Mouse (Mus musculus): ENCODE data around the gene Fgf14. TPM values are rescaled to one million over a fixed set of nuclear protein-coding genes. Genes with fewer than 3 reads are reported as not detected.

Fgf14 gene
- polyA plus RNA-seq, 1 experiment from 2014 or later = 28.5 TPM

DNA sequence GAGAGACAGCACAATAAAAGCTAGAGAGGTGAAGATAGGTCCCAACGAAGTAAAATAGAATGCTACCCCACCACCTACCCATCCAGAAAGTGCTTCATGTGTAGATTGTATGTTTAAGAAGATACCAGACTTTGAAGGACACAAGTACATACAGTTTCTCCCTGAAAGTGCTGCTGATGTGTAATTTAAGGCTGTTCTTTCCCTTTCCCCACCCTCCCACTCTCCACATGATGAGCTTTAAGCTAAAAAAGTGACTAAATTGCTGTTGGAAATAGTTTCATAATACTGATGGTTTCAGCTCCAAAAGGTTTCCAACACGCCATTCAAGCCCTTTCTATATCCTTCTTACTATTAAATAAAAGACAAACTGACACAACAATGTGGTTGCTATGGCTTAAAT lies 63.5 kb downstream of the Fgf14 start:
- Histone ChIP-seq H3K4me2 (ENCODE audit: low read length) (no peak overlapping the region), H3K4me1 (ENCODE audit: control insufficient read depth, insufficient read depth, low read length) (no peaks in the 10 kb centered on the region), H3K27me3 (ENCODE audit: control insufficient read depth, insufficient read depth, low read length) (no peaks in the 10 kb centered on the region), H3K9me3 (ENCODE audit: control insufficient read depth, low read length) (no peaks in the 10 kb centered on the region), H3K36me3 (ENCODE audit: control insufficient read depth, insufficient read depth, low read length) (no peaks in the 10 kb centered on the region), H3K27ac (replicated peaks; ENCODE audit: low read depth, low read length) (no peak overlapping the region), H3K9ac (replicated peaks; ENCODE audit: low read length) (no peak overlapping the region), H3K4me3 (replicated peaks; ENCODE audit: low read depth, low read length) (no peak overlapping the region)
- DNase-seq (no peak), ATAC-seq (ENCODE audit: low FRiP score, low TSS enrichment) (no peak)
- 66% methylated on average over 2 of the region's 2 CpGs for WGBS

DNA sequence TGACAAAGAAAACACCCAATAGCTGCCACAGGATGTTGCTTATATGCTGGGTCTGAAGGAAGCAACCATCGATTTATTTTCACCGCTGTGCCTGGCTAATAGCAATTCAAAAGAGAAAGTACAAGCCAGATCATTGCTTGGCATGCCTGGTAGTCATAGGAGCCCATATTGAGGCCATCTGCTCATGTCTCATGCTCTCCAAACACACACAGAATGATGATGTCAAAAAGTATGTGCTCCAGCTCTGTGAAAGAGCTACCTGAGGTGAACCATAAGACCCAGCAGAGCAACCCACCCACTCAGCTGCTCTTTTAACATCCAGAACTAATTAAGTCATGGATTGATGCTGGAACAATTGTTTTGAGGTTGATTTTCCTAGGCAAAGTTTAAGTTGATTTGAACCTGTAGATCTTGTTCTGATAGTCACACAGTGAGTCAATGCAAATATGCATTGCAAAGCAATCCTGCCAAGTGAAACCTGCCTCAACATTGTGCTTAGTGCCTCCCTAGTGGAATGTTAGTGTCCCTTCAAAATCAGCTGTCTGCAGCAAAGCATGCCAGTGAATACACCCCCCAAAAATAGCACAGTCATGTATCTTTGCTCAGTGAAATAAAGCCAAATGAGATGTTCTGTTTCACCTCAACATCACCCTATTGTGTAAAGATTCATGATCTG lies 70.8 kb downstream of the Fgf14 start:
- Histone ChIP-seq H3K4me1 (ENCODE audit: control insufficient read depth, insufficient read depth, low read length) (no peaks in the 10 kb centered on the region), H3K36me3 (ENCODE audit: control insufficient read depth, insufficient read depth, low read length) (no peaks in the 10 kb centered on the region), H3K9ac (replicated peaks; ENCODE audit: low read length) (no peak overlapping the region), H3K27me3 (ENCODE audit: control insufficient read depth, insufficient read depth, low read length) (no peaks in the 10 kb centered on the region), H3K27ac (replicated peaks; ENCODE audit: low read depth, low read length) (no peak overlapping the region), H3K9me3 (ENCODE audit: control insufficient read depth, low read length) (no peaks in the 10 kb centered on the region), H3K4me3 (replicated peaks; ENCODE audit: low read depth, low read length) (no peak overlapping the region), H3K4me2 (ENCODE audit: low read length) (no peak overlapping the region)
- 94% methylated on average over 2 of the region's 2 CpGs for WGBS
- no peak for DNase-seq
- ATAC-seq (ENCODE audit: low FRiP score, low TSS enrichment) = no peak

DNA sequence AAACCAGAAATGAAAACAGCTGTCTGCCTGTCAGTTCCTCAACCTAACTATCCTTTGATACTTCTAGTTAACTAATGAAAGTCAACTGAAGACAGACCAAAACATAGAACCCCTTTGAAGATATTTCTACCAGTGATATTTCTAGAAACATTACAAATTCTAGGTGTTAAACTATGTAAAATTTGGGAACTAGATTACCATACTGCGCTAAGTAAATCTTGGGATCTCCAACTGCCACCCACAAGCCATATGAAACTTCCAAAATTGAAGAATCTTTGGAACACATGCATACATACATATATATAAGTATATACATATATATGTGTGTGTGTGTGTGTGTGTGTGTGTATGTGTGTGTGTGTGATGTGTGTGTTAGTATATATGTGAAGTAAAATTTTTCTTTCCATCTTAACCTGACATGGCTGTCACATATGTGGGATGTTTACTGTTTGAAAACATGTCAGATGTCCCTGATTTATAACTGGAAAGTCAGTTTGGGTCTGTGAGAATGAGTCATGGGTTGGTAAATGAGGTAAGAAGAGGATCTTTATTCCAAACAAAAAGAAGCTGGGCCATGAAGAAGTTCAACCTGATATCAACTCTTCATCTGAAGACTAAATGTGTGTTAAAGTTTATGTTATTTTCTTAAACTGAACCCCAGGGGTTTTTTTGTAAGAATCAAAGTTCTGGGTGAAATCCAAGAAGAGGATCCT lies 71.7 kb downstream of the Fgf14 start:
- DNase-seq (no peak), ATAC-seq (ENCODE audit: low FRiP score, low TSS enrichment) (no peak)
- no peak overlapping the region for H3K4me2 ChIP-seq (ENCODE audit: low read length)
- 96% methylated on average over 1 of the region's 1 CpGs for WGBS
- no peak overlapping the region for H3K27ac ChIP-seq (replicated peaks; ENCODE audit: low read depth, low read length)
- no peaks in the 10 kb centered on the region for H3K27me3 ChIP-seq (ENCODE audit: control insufficient read depth, insufficient read depth, low read length)
- H3K9ac ChIP-seq (replicated peaks; ENCODE audit: low read length) = no peak overlapping the region
- H3K4me3 ChIP-seq (replicated peaks; ENCODE audit: low read depth, low read length) = no peak overlapping the region
- H3K4me1 ChIP-seq (ENCODE audit: control insufficient read depth, insufficient read depth, low read length) = no peaks in the 10 kb centered on the region
- H3K36me3 ChIP-seq (ENCODE audit: control insufficient read depth, insufficient read depth, low read length) = no peaks in the 10 kb centered on the region
- H3K9me3 ChIP-seq (ENCODE audit: control insufficient read depth, low read length) = no peaks in the 10 kb centered on the region

DNA sequence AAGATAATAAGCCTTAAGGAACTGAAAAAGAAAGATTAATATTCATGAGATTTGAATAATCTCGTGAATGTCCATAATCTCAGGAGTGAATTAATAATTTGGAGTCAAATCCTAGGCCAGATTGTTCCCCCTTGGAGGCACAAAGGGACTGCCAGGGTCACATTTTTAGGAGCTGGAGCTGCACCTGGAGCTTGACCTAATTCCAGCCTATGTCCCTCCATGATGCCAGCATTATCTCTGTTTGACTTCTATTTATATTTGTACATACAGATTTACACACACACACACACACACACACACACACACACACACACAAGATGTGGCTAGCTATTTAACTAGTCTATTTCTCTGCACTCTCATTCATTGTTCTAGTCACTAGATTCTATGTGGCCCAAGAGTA lies 100.4 kb downstream of the Fgf14 start:
- ATAC-seq (ENCODE audit: low FRiP score, low TSS enrichment) (no peak), DNase-seq (no peak)
- Histone ChIP-seq H3K4me3 (replicated peaks; ENCODE audit: low read depth, low read length) (no peak overlapping the region), H3K4me1 (ENCODE audit: control insufficient read depth, insufficient read depth, low read length) (no peaks in the 10 kb centered on the region), H3K27me3 (ENCODE audit: control insufficient read depth, insufficient read depth, low read length) (no peaks in the 10 kb centered on the region), H3K27ac (replicated peaks; ENCODE audit: low read depth, low read length) (no peak overlapping the region), H3K4me2 (ENCODE audit: low read length) (no peak overlapping the region), H3K36me3 (ENCODE audit: control insufficient read depth, insufficient read depth, low read length) (no peaks in the 10 kb centered on the region), H3K9me3 (ENCODE audit: control insufficient read depth, low read length) (no peaks in the 10 kb centered on the region), H3K9ac (replicated peaks; ENCODE audit: low read length) (no peak overlapping the region)
- 34% methylated on average over 1 of the region's 1 CpGs for WGBS

DNA sequence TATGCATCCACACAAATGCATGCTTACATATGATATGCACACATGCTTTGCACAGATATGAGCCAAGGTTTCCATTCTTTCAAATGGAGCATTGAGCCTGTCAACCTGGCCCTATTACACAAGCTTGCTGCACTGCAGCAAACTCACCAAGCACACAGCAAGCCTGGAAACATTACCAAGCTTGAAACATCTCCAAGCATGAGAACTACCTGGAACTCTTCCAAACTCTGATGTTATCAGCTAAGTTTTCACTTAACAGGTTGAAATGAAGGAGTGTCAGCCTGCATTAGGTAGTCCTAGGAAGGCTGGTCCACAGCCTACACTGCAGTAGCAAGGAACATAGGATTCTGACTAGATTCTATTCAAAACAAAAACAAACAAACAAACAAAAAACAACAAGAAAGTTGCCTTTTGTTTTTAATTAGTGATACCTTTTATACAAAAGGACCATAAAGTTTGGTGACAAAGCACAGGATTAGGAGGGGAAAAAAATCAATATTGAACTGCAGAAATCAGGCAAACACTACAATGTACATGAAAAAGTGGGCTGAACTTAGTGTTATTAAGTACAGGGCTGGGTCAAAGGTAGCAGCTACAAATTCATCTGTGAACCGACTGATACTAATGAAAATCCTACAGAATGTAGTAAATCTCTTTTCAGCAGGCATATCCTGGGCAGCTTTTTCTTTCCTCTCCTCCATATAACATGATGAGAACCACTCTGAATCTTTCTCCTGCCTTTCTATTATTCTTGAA lies 101.6 kb downstream of the Fgf14 start:
- Histone ChIP-seq H3K4me2 (ENCODE audit: low read length) (no peak overlapping the region), H3K27ac (replicated peaks; ENCODE audit: low read depth, low read length) (no peak overlapping the region), H3K9me3 (ENCODE audit: control insufficient read depth, low read length) (no peaks in the 10 kb centered on the region), H3K36me3 (ENCODE audit: control insufficient read depth, insufficient read depth, low read length) (no peaks in the 10 kb centered on the region), H3K4me3 (replicated peaks; ENCODE audit: low read depth, low read length) (no peak overlapping the region), H3K9ac (replicated peaks; ENCODE audit: low read length) (no peak overlapping the region), H3K27me3 (ENCODE audit: control insufficient read depth, insufficient read depth, low read length) (no peaks in the 10 kb centered on the region), H3K4me1 (ENCODE audit: control insufficient read depth, insufficient read depth, low read length) (no peaks in the 10 kb centered on the region)
- DNase-seq = no peak
- no peak for ATAC-seq (ENCODE audit: low FRiP score, low TSS enrichment)
- 85% methylated on average over 1 of the region's 1 CpGs for WGBS

DNA sequence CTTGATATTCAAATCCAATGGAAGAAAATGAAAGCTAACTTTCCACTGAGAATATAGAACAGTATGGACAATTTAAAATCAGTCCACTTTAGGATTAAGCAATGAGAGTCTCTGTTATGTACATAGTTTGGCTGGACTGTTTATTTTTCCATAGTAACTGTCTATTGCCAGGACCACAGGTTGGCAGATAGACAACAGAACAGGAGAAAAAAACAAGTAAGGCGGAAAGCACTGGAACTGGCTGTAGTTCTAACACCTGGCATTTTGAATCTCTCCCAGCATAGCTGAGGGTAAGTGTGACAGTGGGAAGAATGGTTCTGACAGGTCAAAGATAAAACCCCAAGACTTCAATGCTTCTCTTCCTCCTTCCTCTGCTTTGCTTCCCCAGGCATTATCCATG lies 110.5 kb downstream of the Fgf14 start:
- ATAC-seq (ENCODE audit: low FRiP score, low TSS enrichment) (no peak), DNase-seq (no peak)
- no peaks in the 10 kb centered on the region for H3K27me3 ChIP-seq (ENCODE audit: control insufficient read depth, insufficient read depth, low read length)
- H3K36me3 ChIP-seq (ENCODE audit: control insufficient read depth, insufficient read depth, low read length) = no peaks in the 10 kb centered on the region
- 94% methylated on average over 1 of the region's 1 CpGs for WGBS
- no peaks in the 10 kb centered on the region for H3K4me1 ChIP-seq (ENCODE audit: control insufficient read depth, insufficient read depth, low read length)
- H3K27ac ChIP-seq (replicated peaks; ENCODE audit: low read depth, low read length) = no peak overlapping the region
- no peak overlapping the region for H3K4me3 ChIP-seq (replicated peaks; ENCODE audit: low read depth, low read length)
- no peaks in the 10 kb centered on the region for H3K9me3 ChIP-seq (ENCODE audit: control insufficient read depth, low read length)
- no peak overlapping the region for H3K4me2 ChIP-seq (ENCODE audit: low read length)
- H3K9ac ChIP-seq (replicated peaks; ENCODE audit: low read length) = no peak overlapping the region

DNA sequence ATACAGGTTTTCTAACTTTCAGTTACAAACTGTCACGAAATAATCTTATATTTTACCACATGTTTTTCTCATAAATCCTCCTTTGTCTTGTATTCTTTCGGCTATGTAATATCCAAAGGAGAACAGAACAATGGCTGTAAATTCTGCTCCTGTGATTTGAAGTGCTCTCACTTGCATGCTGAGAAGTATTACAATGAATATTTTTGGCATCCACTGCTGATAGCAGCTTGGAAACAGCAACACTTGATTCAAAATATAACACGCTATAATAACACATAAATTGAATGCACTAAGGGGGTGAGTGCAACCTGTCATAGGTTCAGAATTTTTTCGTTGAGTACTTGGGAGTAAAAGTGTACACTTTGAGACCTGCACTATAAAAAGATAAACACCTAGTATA lies 115.4 kb downstream of the Fgf14 start:
- no peak overlapping the region for H3K4me3 ChIP-seq (replicated peaks; ENCODE audit: low read depth, low read length)
- H3K9me3 ChIP-seq (ENCODE audit: control insufficient read depth, low read length) = no peaks in the 10 kb centered on the region
- no peak overlapping the region for H3K4me2 ChIP-seq (ENCODE audit: low read length)
- 82% methylated on average over 4 of the region's 4 CpGs for WGBS
- H3K27ac ChIP-seq (replicated peaks; ENCODE audit: low read depth, low read length) = no peak overlapping the region
- ATAC-seq (ENCODE audit: low FRiP score, low TSS enrichment) (no peak), DNase-seq (no peak)
- no peaks in the 10 kb centered on the region for H3K4me1 ChIP-seq (ENCODE audit: control insufficient read depth, insufficient read depth, low read length)
- no peaks in the 10 kb centered on the region for H3K36me3 ChIP-seq (ENCODE audit: control insufficient read depth, insufficient read depth, low read length)
- no peaks in the 10 kb centered on the region for H3K27me3 ChIP-seq (ENCODE audit: control insufficient read depth, insufficient read depth, low read length)
- H3K9ac ChIP-seq (replicated peaks; ENCODE audit: low read length) = no peak overlapping the region

DNA sequence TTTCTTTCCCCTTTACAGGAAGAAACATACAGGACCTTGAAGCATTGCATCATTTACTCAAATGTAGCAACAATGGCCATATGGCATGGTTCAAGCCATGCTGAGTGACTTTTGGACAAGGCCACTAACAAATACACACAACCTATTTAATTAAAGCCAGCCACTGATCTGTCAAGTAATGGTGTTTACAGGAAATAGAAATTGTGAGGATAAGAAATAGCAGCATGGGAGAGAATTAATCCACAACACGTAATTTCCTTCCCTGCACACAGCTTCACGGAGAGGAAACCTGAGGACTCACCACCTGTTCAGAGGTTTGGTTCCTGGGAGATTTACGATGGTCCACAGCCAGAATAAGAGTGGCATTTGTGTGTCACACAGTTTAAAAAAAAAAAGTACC lies 140.8 kb downstream of the Fgf14 start:
- H3K36me3 ChIP-seq (ENCODE audit: control insufficient read depth, insufficient read depth, low read length) = no peaks in the 10 kb centered on the region

More for the DNA sequence above, 140.8 kb downstream of the Fgf14 start:
- H3K4me1 ChIP-seq (ENCODE audit: control insufficient read depth, insufficient read depth, low read length) = no peaks in the 10 kb centered on the region
- no peaks in the 10 kb centered on the region for H3K9me3 ChIP-seq (ENCODE audit: control insufficient read depth, low read length)
- no peak overlapping the region for H3K4me3 ChIP-seq (replicated peaks; ENCODE audit: low read depth, low read length)
- no peak for ATAC-seq (ENCODE audit: low FRiP score, low TSS enrichment)
- WGBS = 86% methylated on average over 3 of the region's 3 CpGs
- no peak overlapping the region for H3K9ac ChIP-seq (replicated peaks; ENCODE audit: low read length)
- H3K4me2 ChIP-seq (ENCODE audit: low read length) = no peak overlapping the region
- no peak for DNase-seq
- no peak overlapping the region for H3K27ac ChIP-seq (replicated peaks; ENCODE audit: low read depth, low read length)
- H3K27me3 ChIP-seq (ENCODE audit: control insufficient read depth, insufficient read depth, low read length) = no peaks in the 10 kb centered on the region
